Mouse (Mus musculus) stomach, embryonic 15.5 days (tissue): Measurements from ENCODE around the gene Arvcf. TPM values are rescaled to one million over a fixed set of nuclear protein-coding genes. Genes with fewer than 3 reads are reported as not detected.
A peak's percentile ranks its signal among the peaks of the same experiment; 100 is the strongest.

Experiments
- ATAC-seq: fragments of 200-750 bp; cut with Nextera tagmentation; 2 replicates; pipeline ENCODE4 v1.8.0; 2017; ENCODE audit warnings: low read depth, moderate number of reproducible peaks, moderate TSS enrichment; ENCODE audit not compliant: insufficient read depth, low FRiP score
- H3K27ac ChIP-seq: fragments of 300-500 bp; sonication (generic); 2 replicates; pipeline ENCODE4 v1.5.1; 2015; ENCODE audit warnings: mild to moderate bottlenecking, inconsistent platforms
- H3K27me3 ChIP-seq: fragments of 300-500 bp; sonication (generic); replicated peaks from 2 replicates; pipeline ENCODE4 v1.6.1; 2015; ENCODE audit warnings: inconsistent platforms
- H3K36me3 ChIP-seq: fragments of 300-500 bp; sonication (generic); 2 replicates; pipeline ENCODE4 v1.6.1; 2015; ENCODE audit warnings: inconsistent platforms
- H3K4me1 ChIP-seq: fragments of 300-500 bp; sonication (generic); 2 replicates; pipeline ENCODE4 v1.6.1; 2015; ENCODE audit warnings: inconsistent platforms
- H3K4me2 ChIP-seq: fragments of 300-500 bp; sonication (generic); 2 replicates; pipeline ENCODE4 v1.6.1; 2015; ENCODE audit warnings: mild to moderate bottlenecking, inconsistent platforms
- H3K4me3 ChIP-seq: fragments of 300-500 bp; sonication (generic); replicated peaks from 2 replicates; pipeline ENCODE4 v1.5.1; 2015; ENCODE audit warnings: inconsistent platforms
- H3K9ac ChIP-seq: fragments of 300-500 bp; sonication (generic); 2 replicates; pipeline ENCODE4 v1.6.1; 2015; ENCODE audit warnings: inconsistent platforms
- H3K9me3 ChIP-seq: fragments of 300-500 bp; sonication (generic); 2 replicates; pipeline ENCODE4 v1.6.1; 2016; ENCODE audit warnings: inconsistent platforms
- WGBS: fragments of 180-500 bp; shearing (Covaris S2); methylation state at CpG from one replicate; pipeline ENCODE4 v1.1.7; 2015; 5-methylcytosine and 5-hydroxymethylcytosine counted together
- polyA plus RNA-seq: library from polyadenylated mRNA; unstranded; fragments of >200 nt; fragmentation: Nextera tagmentation; extraction: Ambion mirVana; gene quantifications from 2 replicates; pipeline ENCODE4 v1.2.1, GENCODE M21; 2015

Arvcf gene
- polyA plus RNA-seq, 1 experiment from 2014 or later = 25.3 TPM

GRCm38 (mm10) chr16:18391728-18392127 lies 43.7 kb downstream of the Arvcf start:
- 68% methylated on average over 3 of the region's 3 CpGs for WGBS
- H3K27ac ChIP-seq = no peak overlapping the region
- no peak for ATAC-seq
- H3K4me1 ChIP-seq = peaks cover 49% of the 10 kb centered on the region
- no peak overlapping the region for H3K4me3 ChIP-seq
- H3K9ac ChIP-seq = no peak overlapping the region
- no peaks in the 10 kb centered on the region for H3K36me3 ChIP-seq
- no peaks in the 10 kb centered on the region for H3K9me3 ChIP-seq
- H3K4me2 ChIP-seq = no peak overlapping the region
- no peaks in the 10 kb centered on the region for H3K27me3 ChIP-seq

GRCm38 (mm10) chr16:18392469-18393426 lies 44.8 kb downstream of the Arvcf start:
- WGBS = under 1% methylated on average over 62 of the region's 63 CpGs
- H3K36me3 ChIP-seq = no peaks in the 10 kb centered on the region
- peak overlapping the region; percentile 75 for H3K27ac ChIP-seq
- ATAC-seq = peak; percentile 87
- peak overlapping the region; percentile 42 for H3K9ac ChIP-seq
- peak overlapping the region; percentile 98 for H3K4me2 ChIP-seq
- no peaks in the 10 kb centered on the region for H3K9me3 ChIP-seq
- no peaks in the 10 kb centered on the region for H3K27me3 ChIP-seq
- peak overlapping the region; percentile 76 for H3K4me3 ChIP-seq
- peaks cover 45% of the 10 kb centered on the region for H3K4me1 ChIP-seq

DNA sequence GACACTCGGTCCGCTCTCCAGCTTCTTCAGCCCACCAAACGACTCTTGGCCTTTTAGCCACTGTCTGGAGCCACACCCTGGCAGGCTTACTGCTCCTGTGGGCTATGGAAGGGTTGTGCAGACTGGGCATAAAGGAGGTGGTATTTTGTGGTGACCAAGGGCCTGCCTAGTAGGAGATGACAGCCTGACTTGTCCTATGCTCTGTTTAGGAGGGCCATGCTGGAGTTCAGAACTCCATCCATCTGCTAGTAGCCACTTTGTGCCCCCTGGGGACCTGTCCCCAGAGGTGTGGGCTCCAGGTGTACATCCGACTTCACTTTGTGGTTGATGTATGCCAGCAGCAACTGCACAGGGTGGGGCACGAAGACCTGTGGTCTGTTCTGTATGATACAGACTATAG lies 45.6 kb downstream of the Arvcf start:
- Histone ChIP-seq H3K27ac (no peak overlapping the region), H3K9ac (no peak overlapping the region), H3K4me1 (peaks cover 37% of the 10 kb centered on the region), H3K36me3 (0 out of 2 replicates have a peak, but pooled peaks cover 4% of the 10 kb centered on the region), H3K9me3 (no peaks in the 10 kb centered on the region), H3K4me2 (peak overlapping the region; percentile 98), H3K27me3 (no peaks in the 10 kb centered on the region), H3K4me3 (peak overlapping the region; percentile 76)
- WGBS = 54% methylated on average over 5 of the region's 5 CpGs
- ATAC-seq = no peak

- H3K27me3 ChIP-seq = no peaks in the 10 kb centered on the region
- H3K36me3 ChIP-seq = 0 out of 2 replicates have a peak, but pooled peaks cover 4% of the 10 kb centered on the region
- peak overlapping the region; percentile 76; the same call in 1 of the 2 replicates for H3K4me3 ChIP-seq
- H3K4me2 ChIP-seq = peak overlapping the region; percentile 98
- ATAC-seq = no peak
- no peak overlapping the region for H3K27ac ChIP-seq
- peaks cover 32% of the 10 kb centered on the region for H3K4me1 ChIP-seq
- 76% methylated on average over 3 of the region's 3 CpGs for WGBS
- H3K9me3 ChIP-seq = no peaks in the 10 kb centered on the region
- no peak overlapping the region for H3K9ac ChIP-seq
Measured at GRCm38 (mm10) chr16:18394056-18394455, 46.1 kb downstream of the Arvcf start.

GRCm38 (mm10) chr16:18394777-18395619 lies 47.0 kb downstream of the Arvcf start:
- Histone ChIP-seq H3K27ac (peak overlapping the region; percentile 46), H3K9me3 (no peaks in the 10 kb centered on the region), H3K4me1 (peaks cover 29% of the 10 kb centered on the region), H3K27me3 (no peaks in the 10 kb centered on the region), H3K36me3 (0 out of 2 replicates have a peak, but pooled peaks cover 4% of the 10 kb centered on the region), H3K4me2 (peak overlapping the region; percentile 17), H3K4me3 (no peak overlapping the region), H3K9ac (no peak overlapping the region)
- whole genome bisulfite sequencing = 30% methylated on average over 11 of the region's 11 CpGs
- no peak for ATAC-seq

DNA sequence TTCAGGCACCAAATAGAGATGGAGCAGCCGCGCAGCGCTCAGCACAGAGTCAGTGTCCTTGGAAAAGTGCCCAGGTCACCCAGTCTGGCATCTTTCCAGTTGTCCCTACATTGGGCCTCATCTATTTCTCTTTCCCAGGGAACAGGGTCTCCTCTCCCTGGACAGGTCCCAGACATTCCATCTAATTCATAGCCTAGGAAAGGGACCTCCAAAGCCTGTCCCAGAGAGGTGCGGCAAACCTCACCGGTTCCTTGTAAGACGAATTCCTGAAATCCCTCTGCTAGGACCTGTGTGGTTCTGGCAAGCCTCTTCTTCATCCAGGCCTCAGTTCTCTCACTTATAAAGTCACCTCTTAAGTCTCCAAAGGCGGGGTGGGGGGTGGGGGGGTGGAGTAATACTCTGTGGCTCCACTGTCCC lies 47.6 kb downstream of the Arvcf start:
- Histone ChIP-seq H3K27me3 (no peaks in the 10 kb centered on the region), H3K4me3 (no peak overlapping the region), H3K4me2 (peak overlapping the region; percentile 17; the same call in 1 of the 2 replicates), H3K9ac (no peak overlapping the region), H3K4me1 (peaks cover 29% of the 10 kb centered on the region), H3K9me3 (no peaks in the 10 kb centered on the region), H3K27ac (peak overlapping the region; percentile 55; the same call in 1 of the 2 replicates), H3K36me3 (0 out of 2 replicates have a peak, but pooled peaks cover 4% of the 10 kb centered on the region)
- WGBS = 38% methylated on average over 6 of the region's 7 CpGs
- no peak for ATAC-seq

DNA sequence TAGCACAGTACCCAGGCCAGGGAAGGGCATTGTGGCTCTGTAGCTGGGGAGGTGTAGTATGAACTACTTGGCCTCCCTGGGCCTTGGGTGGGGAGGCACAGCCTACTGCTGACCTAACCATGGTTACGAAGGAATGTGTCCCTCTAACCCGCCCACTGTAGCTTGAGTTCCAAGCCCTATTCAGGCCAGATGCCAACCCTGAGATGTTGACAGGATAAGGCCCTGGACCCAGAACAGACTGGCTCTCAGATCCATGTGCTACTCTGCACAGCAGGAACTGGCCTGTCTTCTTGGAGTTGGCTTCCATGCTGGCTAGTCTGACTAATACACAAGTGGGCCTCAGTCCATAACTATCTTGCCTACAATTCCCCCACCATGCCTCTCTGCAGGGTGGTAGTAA lies 48.2 kb downstream of the Arvcf start:
- ATAC-seq = no peak
- Histone ChIP-seq H3K9me3 (no peaks in the 10 kb centered on the region), H3K27ac (peak overlapping the region; percentile 55), H3K4me2 (0 out of 2 replicates have a peak overlapping the region, but pooled peaks have one; percentile 10), H3K4me1 (peaks cover 33% of the 10 kb centered on the region), H3K9ac (no peak overlapping the region), H3K4me3 (no peak overlapping the region), H3K36me3 (0 out of 2 replicates have a peak, but pooled peaks cover 4% of the 10 kb centered on the region), H3K27me3 (no peaks in the 10 kb centered on the region)
- WGBS = 49% methylated on average over 2 of the region's 2 CpGs

GRCm38 (mm10) chr16:18396791-18397621 lies 49.0 kb downstream of the Arvcf start:
- H3K4me1 ChIP-seq = peaks cover 33% of the 10 kb centered on the region
- no peak overlapping the region for H3K27ac ChIP-seq
- H3K4me2 ChIP-seq = no peak overlapping the region
- 94% methylated on average over 27 of the region's 27 CpGs for WGBS
- no peaks in the 10 kb centered on the region for H3K27me3 ChIP-seq
- 0 out of 2 replicates have a peak, but pooled peaks cover 4% of the 10 kb centered on the region for H3K36me3 ChIP-seq
- H3K9me3 ChIP-seq = no peaks in the 10 kb centered on the region
- H3K9ac ChIP-seq = no peak overlapping the region
- no peak for ATAC-seq
- H3K4me3 ChIP-seq = no peak overlapping the region

DNA sequence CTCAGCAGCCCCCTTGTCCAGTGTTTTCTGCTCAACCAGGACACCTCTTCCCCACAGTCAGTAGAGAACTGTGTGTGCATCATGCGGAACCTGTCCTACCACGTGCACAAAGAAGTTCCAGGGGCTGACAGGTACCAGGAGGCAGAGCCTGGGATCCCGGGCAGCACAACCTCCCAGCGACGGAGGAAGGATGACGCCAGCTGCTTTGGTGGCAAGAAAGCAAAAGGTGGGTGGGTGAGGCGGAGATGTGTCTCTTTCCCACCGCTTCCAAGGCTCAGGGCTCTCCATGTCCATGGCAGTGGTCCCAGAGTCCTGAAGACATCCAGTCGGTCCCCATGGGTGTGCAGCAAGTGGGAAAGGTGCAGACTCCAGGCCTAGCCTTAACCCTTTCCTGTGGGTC lies 52.0 kb downstream of the Arvcf start:
- H3K27ac ChIP-seq = no peak overlapping the region
- H3K27me3 ChIP-seq = no peaks in the 10 kb centered on the region
- H3K9me3 ChIP-seq = no peaks in the 10 kb centered on the region
- peaks cover 18% of the 10 kb centered on the region for H3K4me1 ChIP-seq
- no peak for ATAC-seq
- no peak overlapping the region for H3K4me2 ChIP-seq
- no peak overlapping the region for H3K9ac ChIP-seq
- WGBS = 62% methylated on average over 9 of the region's 9 CpGs
- no peak overlapping the region for H3K4me3 ChIP-seq
- peaks cover 12% of the 10 kb centered on the region; the same call in 1 of the 2 replicates for H3K36me3 ChIP-seq

DNA sequence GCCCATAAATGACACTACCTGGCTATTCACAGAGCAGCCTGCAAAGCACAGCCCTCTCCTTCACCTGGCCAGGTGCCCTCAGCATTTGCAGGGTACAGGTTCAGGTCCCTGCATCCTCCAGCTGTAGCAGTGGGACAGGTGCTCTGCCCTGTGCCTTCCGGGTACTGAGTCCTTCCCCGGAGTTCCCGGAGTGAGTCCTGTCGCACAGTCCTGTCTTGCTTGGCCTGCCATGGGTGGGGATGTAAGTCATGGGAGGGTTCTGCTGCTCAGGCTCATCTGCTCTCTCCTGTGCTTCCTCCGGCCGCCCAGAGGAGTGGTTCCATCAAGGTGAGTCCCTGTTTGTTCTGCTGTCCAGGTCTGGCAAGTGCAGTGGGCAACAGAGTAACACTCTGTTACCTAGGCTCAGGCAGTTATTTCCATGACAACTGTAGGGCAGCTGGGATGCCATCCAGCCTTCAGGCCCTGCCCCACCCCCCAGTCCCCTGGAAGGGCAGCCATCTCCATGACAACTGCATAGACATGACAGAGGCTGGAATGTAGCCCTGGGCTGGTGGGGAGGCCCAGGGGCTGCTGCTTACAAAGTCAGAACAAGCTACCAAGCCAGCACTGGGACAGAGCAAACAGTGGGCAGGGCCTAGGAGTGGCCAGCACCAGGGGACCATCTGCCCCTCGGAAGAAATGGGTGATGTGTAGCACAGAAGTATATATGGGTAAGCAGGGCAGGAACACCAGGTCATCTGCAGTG lies 52.7 kb downstream of the Arvcf start:
- Histone ChIP-seq H3K27me3 (no peaks in the 10 kb centered on the region), H3K4me3 (no peak overlapping the region), H3K27ac (no peak overlapping the region), H3K9me3 (no peaks in the 10 kb centered on the region), H3K9ac (no peak overlapping the region), H3K4me2 (no peak overlapping the region), H3K4me1 (peaks cover 17% of the 10 kb centered on the region), H3K36me3 (peaks cover 12% of the 10 kb centered on the region; the same call in 1 of the 2 replicates)
- 39% methylated on average over 7 of the region's 7 CpGs for WGBS
- ATAC-seq = peak; percentile 36
